Mouse (Mus musculus): ENCODE data around the gene Ube2g1. TPM values are rescaled to one million over a fixed set of nuclear protein-coding genes. Genes with fewer than 3 reads are reported as not detected.
"Not testable (repeated sequence)": the region's sequence is repeated elsewhere in the genome, so short reads cannot be mapped to it uniquely, and the experiment has no call there.

Gene Ube2g1
- total RNA-seq, 4 experiments from 2014 or later, result 52.5 to 66.4 (median 60.5) TPM

GRCm38 (mm10) chr11:72689551-72690510 lies 82.7 kb downstream of the Ube2g1 start, which contains the start of gene Ankfy1:
Gene Ankfy1, plus strand, starts transcription at chr11:72690006.
- DNase-seq (ENCODE audit: low spot score), result peak; percentile 99

GRCm38 (mm10) chr11:72692353-72692752 lies 85.3 kb downstream of the Ube2g1 start:
- DNase-seq (ENCODE audit: low spot score), result no peak

- no peak for DNase-seq (ENCODE audit: low spot score)
Measured at GRCm38 (mm10) chr11:72695025-72695424, 87.9 kb downstream of the Ube2g1 start.

GRCm38 (mm10) chr11:72696368-72696971 lies 89.4 kb downstream of the Ube2g1 start:
- no peak for DNase-seq (ENCODE audit: low spot score)

DNA sequence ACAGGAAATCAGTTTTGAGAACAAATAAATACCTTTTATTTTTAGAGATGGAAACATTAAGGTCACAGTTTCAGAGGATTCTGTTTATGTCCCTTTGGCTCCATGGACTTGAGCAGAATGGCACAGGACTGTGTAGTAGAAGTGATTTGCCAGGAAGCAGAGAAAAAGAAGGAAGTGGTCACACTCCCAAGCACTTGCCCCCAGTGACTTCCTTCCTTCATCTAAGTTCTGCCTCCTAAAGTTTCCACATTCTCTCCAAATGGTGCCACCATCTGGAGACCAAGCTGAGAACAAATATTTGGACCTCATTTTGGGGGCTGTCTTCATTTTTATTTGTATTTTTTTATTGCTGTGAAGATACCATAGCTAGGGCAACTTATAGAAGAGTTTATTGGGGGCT lies 90.2 kb downstream of the Ube2g1 start:
- DNase-seq (ENCODE audit: low spot score), result no peak

- not testable (repeated sequence) for DNase-seq (ENCODE audit: low spot score)
Measured at GRCm38 (mm10) chr11:72705111-72705510, 98.0 kb downstream of the Ube2g1 start.

- DNase-seq (ENCODE audit: low spot score), result no peak
Measured at GRCm38 (mm10) chr11:72712721-72713120, 105.6 kb downstream of the Ube2g1 start.

GRCm38 (mm10) chr11:72718161-72718560 lies 111.1 kb downstream of the Ube2g1 start:
- no peak for DNase-seq (ENCODE audit: low spot score)

GRCm38 (mm10) chr11:72723165-72723564 lies 116.1 kb downstream of the Ube2g1 start:
- DNase-seq (ENCODE audit: low spot score), result no peak

GRCm38 (mm10) chr11:72723871-72724270 lies 116.8 kb downstream of the Ube2g1 start:
- no peak for DNase-seq (ENCODE audit: low spot score)

- DNase-seq (ENCODE audit: low spot score), result peak; percentile 17
Measured at GRCm38 (mm10) chr11:72726023-72726422, 118.9 kb downstream of the Ube2g1 start.

DNA sequence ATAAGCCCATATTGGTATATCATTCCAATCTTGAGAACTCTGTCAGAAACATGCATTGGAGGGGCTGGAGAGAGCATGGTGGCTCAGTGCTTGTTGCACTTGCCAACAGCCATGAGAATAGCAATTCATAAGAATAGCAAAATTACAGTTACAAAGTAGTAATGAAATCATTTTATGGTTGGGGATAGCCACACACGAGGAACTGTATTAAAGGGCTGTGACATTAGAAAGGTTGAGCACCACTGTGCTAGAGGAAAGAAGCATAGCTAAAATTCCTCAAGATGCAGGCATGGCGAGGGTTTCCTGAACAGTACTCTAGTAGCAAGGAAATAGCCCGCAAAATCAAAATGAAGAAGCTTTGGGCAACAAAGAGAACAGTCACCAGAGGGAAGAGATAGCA lies 126.7 kb downstream of the Ube2g1 start:
- no peak for DNase-seq (ENCODE audit: low spot score)

GRCm38 (mm10) chr11:72734840-72735518 lies 127.9 kb downstream of the Ube2g1 start:
- peak; percentile 85 for DNase-seq (ENCODE audit: low spot score)

DNA sequence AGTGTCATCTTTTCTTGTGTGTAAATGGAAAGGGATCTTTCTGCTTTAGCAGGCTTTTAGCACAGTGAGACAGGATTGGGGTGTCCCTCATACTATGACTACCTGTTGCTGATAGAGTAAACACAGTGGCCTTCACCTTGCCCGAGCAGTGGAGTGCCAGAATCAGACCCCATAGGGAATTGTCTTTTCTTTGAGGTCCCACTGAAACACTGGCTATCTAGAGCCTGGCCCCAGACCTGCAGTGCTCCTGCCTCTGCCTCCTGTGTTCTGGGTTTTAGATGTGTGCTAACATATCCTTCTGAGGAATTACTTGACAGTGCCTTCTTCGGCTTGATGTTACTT lies 128.4 kb downstream of the Ube2g1 start:
- no peak for DNase-seq (ENCODE audit: low spot score)

Small RNA genes lying within 50 kb of the gene (microRNA-seq; reads per million reads assigned to microRNA genes)
- not detected for gene Gm25678

Other genes starting within 250 kb of the Ube2g1 start
- under 1 TPM in 1 of 4 experiments, not detected in 3; 0.28 TPM for gene Tekt1, start 244.8 kb upstream of the Ube2g1 start, total RNA-seq (2022)
- 10 to 100 TPM; 13.6 to 18.9 (median 16.5) TPM for gene Smtnl2, start 195.6 kb upstream of the Ube2g1 start, total RNA-seq (2022)
- under 1 TPM in 2 of 4 experiments, not detected in 2; 0.32 to 0.44 TPM for gene Ggt6, start 171.8 kb upstream of the Ube2g1 start, total RNA-seq (2022)
- 10 to 100 TPM; 42.4 to 49.4 (median 45.9) TPM for gene Mybbp1a, start 165.9 kb upstream of the Ube2g1 start, total RNA-seq (2022)
- gene Spns2, start 117.4 kb upstream of the Ube2g1 start, total RNA-seq (2022), result 10 to 100 TPM in 1 of 4 experiments, 1 to 10 TPM in 3; 7.4 to 10.2 (median 7.9) TPM
- gene Spns3, start 56.8 kb upstream of the Ube2g1 start, total RNA-seq (2022), result under 1 TPM in 1 of 4 experiments, not detected in 3; 0.14 TPM
- 10 to 100 TPM; 13.8 to 14.8 (median 14.3) TPM for gene Ankfy1, start 82.7 kb downstream of the Ube2g1 start, total RNA-seq (2022)
- 10 to 100 TPM; 23.7 to 26.3 (median 25.4) TPM for gene Cyb5d2, start 188.9 kb downstream of the Ube2g1 start, total RNA-seq (2022)
- gene Zzef1, start 188.9 kb downstream of the Ube2g1 start, total RNA-seq (2022), result 10 to 100 TPM; 17.5 to 19.3 (median 18.8) TPM